Mouse (Mus musculus) urinary bladder, postnatal 4 days (tissue): Measurements from ENCODE around the gene Atp6v1f.

ENCODE experiments used
- DNase-seq, 2 experiments: peaks; one replicate each; pipeline ENCODE4 v3.0.0; 2021 to 2022; ENCODE audit warnings: low spot score in 2 of 2

Atp6v1f gene

GRCm38 (mm10) chr6:29461502-29461901 lies 6.0 kb upstream of the Atp6v1f start:
- no peak for DNase-seq

GRCm38 (mm10) chr6:29463388-29463787 lies 4.1 kb upstream of the Atp6v1f start:
- DNase-seq: no peak

GRCm38 (mm10) chr6:29468851-29469250 lies 1.3 kb downstream of the Atp6v1f start:
- DNase-seq: no peak

- no peak for DNase-seq
Observed at GRCm38 (mm10) chr6:29471137-29471536, 3.6 kb downstream of the Atp6v1f start, which contains the start of gene Atp6v1fnb. Gene Atp6v1fnb (plus strand): TSS chr6:29471437.

- DNase-seq: peak; percentile 68 to 77
Observed at GRCm38 (mm10) chr6:29473941-29474691, 6.6 kb downstream of the Atp6v1f start.

- no peak for DNase-seq
Observed at GRCm38 (mm10) chr6:29474736-29475135, 7.2 kb downstream of the Atp6v1f start.

GRCm38 (mm10) chr6:29482691-29483090 lies 15.2 kb downstream of the Atp6v1f start:
- no peak for DNase-seq

- peak; percentile 37 to 83 for DNase-seq
Observed at GRCm38 (mm10) chr6:29484716-29485559, 17.4 kb downstream of the Atp6v1f start.

- DNase-seq: no peak
Observed at GRCm38 (mm10) chr6:29485951-29486350, 18.4 kb downstream of the Atp6v1f start.

- no peak for DNase-seq
Observed at GRCm38 (mm10) chr6:29494101-29494500, 26.6 kb downstream of the Atp6v1f start.

- no peak for DNase-seq
Observed at GRCm38 (mm10) chr6:29496270-29496669, 28.8 kb downstream of the Atp6v1f start.

- DNase-seq: no peak
Observed at GRCm38 (mm10) chr6:29497791-29498190, 30.3 kb downstream of the Atp6v1f start.

- no peak for DNase-seq
Observed at GRCm38 (mm10) chr6:29500177-29500576, 32.7 kb downstream of the Atp6v1f start.

- DNase-seq: no peak
Observed at GRCm38 (mm10) chr6:29500810-29501209, 33.3 kb downstream of the Atp6v1f start.

- DNase-seq: no peak
Observed at GRCm38 (mm10) chr6:29501599-29501998, 34.1 kb downstream of the Atp6v1f start.

GRCm38 (mm10) chr6:29505493-29505892 lies 38.0 kb downstream of the Atp6v1f start:
- no peak for DNase-seq

- DNase-seq: no peak
Observed at GRCm38 (mm10) chr6:29506834-29507233, 39.3 kb downstream of the Atp6v1f start.

- DNase-seq: peak in 1 of 2 experiments; percentile 46
Observed at GRCm38 (mm10) chr6:29507447-29508309, 40.2 kb downstream of the Atp6v1f start, which contains the start of gene Kcp. Gene Kcp (minus strand): TSS chr6:29507952.

- DNase-seq: no peak
Observed at GRCm38 (mm10) chr6:29509086-29509485, 41.6 kb downstream of the Atp6v1f start.

GRCm38 (mm10) chr6:29513284-29513683 lies 45.8 kb downstream of the Atp6v1f start:
- DNase-seq: peak in 1 of 2 experiments; percentile 46

- peak; percentile 70 to 82 for DNase-seq
Observed at GRCm38 (mm10) chr6:29517139-29517538, 49.6 kb downstream of the Atp6v1f start.
